Mouse (Mus musculus) kidney, embryonic 16.5 days (tissue): Measurements from ENCODE around the gene Prkd3. TPM values are rescaled to one million over a fixed set of nuclear protein-coding genes. Genes with fewer than 3 reads are reported as not detected.

Source experiments
- ATAC-seq: fragments of 200-750 bp; cut with Nextera tagmentation; 2 replicates; pipeline ENCODE4 v1.8.0; 2017; ENCODE audit warnings: moderate TSS enrichment; ENCODE audit not compliant: low FRiP score, low TSS enrichment
- H3K27ac ChIP-seq: fragments of 300-500 bp; sonication (generic); 2 replicates; pipeline ENCODE4 v1.5.1; 2014; ENCODE audit warnings: low read length
- H3K27me3 ChIP-seq: fragments of 300-500 bp; sonication (generic); 2 replicates; pipeline ENCODE4 v1.6.1; 2014; ENCODE audit warnings: low read length, control low read depth, mixed read lengths; ENCODE audit not compliant: insufficient read depth
- H3K36me3 ChIP-seq: fragments of 300-500 bp; sonication (generic); 2 replicates; pipeline ENCODE4 v1.6.1; 2014; ENCODE audit warnings: low read length, control low read depth, mixed read lengths; ENCODE audit not compliant: insufficient read depth
- H3K4me1 ChIP-seq: fragments of 300-500 bp; sonication (generic); 2 replicates; pipeline ENCODE4 v1.6.1; 2014; ENCODE audit warnings: low read length, control low read depth, mixed read lengths; ENCODE audit not compliant: insufficient read depth
- H3K4me2 ChIP-seq: fragments of 300-500 bp; sonication (generic); replicated peaks from 2 replicates; pipeline ENCODE4 v1.6.1; 2014; ENCODE audit warnings: low read depth, low read length
- H3K4me3 ChIP-seq: fragments of 300-500 bp; sonication (generic); 2 replicates; pipeline ENCODE4 v1.5.1; 2014; ENCODE audit warnings: mild to moderate bottlenecking, low read length
- H3K9ac ChIP-seq: fragments of 300-500 bp; sonication (generic); replicated peaks from 2 replicates; pipeline ENCODE4 v1.6.1; 2014; ENCODE audit warnings: low read length
- H3K9me3 ChIP-seq: fragments of 300-500 bp; sonication (generic); 2 replicates; pipeline ENCODE4 v1.6.1; 2016; ENCODE audit warnings: low read length, control low read depth
- WGBS: fragments of 180-500 bp; shearing (Covaris S2); extraction: QIAGEN DNeasy Blood & Tissue Kit; methylation state at CpG from one replicate; pipeline ENCODE4 v1.1.7; 2014; 5-methylcytosine and 5-hydroxymethylcytosine counted together
- polyA plus RNA-seq: library from polyadenylated mRNA; unstranded; fragments of >200 nt; fragmentation: Nextera tagmentation; extraction: Ambion mirVana; gene quantifications from 2 replicates; pipeline ENCODE4 v1.2.1, GENCODE M21; 2015

Gene Prkd3
- 41.4 and 43.4 TPM in 2 replicates for polyA plus RNA-seq

- H3K36me3 ChIP-seq: no peaks in the 10 kb centered on the region
- under 1% methylated on average over 74 of the region's 113 CpGs for WGBS
- H3K27me3 ChIP-seq: no peaks in the 10 kb centered on the region
- H3K4me2 ChIP-seq: peak within 1 kb of the TSS; percentile 83
- peaks cover 38% of the 10 kb centered on the region for H3K4me1 ChIP-seq
- H3K9me3 ChIP-seq: no peaks in the 10 kb centered on the region
- H3K4me3 ChIP-seq: peak within 1 kb of the TSS; percentile 90
- H3K9ac ChIP-seq: peak within 1 kb of the TSS; percentile 97
- ATAC-seq: peak; percentile 92
- peak within 1 kb of the TSS; percentile 89 for H3K27ac ChIP-seq
Measured at GRCm38 (mm10) chr17:79020208-79020983, at the start of gene Prkd3. Prkd3 (minus strand) TSS chr17:79020816.

- Histone ChIP-seq H3K9ac (no peak overlapping the region), H3K4me3 (no peak overlapping the region), H3K9me3 (no peaks in the 10 kb centered on the region), H3K4me2 (no peak overlapping the region), H3K36me3 (no peaks in the 10 kb centered on the region), H3K27ac (no peak overlapping the region), H3K27me3 (no peaks in the 10 kb centered on the region), H3K4me1 (no peaks in the 10 kb centered on the region)
- 85% methylated on average over 14 of the region's 14 CpGs for WGBS
- ATAC-seq: no peak
Measured at GRCm38 (mm10) chr17:79069766-79070480, 49.3 kb upstream of the Prkd3 start.

DNA sequence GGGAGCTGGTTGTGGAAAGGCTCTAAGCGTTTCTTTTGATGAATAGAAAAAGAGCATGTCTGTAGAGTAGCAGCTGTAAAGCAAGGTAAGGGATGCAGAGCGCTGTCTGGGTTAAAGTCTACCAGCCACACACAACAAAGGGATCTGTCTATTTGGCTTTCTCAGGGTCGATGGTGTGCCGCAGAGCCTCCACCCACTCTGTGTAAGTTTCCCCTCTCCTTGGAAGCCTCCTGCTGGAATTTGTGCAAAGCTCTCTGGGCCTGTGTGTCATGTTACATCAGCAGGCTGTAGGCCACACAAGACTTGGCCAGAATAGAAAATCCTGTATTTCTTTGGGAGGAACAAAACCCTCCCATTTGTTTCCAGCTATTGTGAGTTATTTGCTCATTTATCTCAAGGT is 48.4 kb upstream of the Prkd3 start:
- ATAC-seq: no peak
- H3K27ac ChIP-seq: no peak overlapping the region

DNA sequence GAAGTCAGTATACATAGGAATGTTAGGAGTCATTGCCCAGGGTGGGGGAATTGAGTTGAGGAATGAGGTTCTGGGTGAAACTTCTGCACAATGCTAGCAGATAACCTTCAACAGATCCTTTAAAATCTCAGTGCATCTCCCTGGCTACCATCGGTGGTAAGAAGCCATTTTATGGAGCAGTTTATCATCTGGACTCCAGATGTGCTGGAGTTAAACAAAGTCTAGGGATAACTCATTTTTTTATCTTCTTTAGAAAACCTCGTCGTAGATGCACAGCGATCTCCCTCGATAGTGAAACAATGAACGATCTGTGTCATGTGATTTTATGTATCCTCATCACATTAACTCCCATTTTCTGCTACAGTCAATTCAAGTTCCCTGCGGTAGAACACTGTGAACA is 48.0 kb upstream of the Prkd3 start:
- no peak overlapping the region for H3K4me3 ChIP-seq
- no peaks in the 10 kb centered on the region for H3K27me3 ChIP-seq
- no peak overlapping the region for H3K4me2 ChIP-seq
- H3K4me1 ChIP-seq: no peaks in the 10 kb centered on the region
- no peaks in the 10 kb centered on the region for H3K36me3 ChIP-seq
- H3K9me3 ChIP-seq: no peaks in the 10 kb centered on the region
- no peak overlapping the region for H3K9ac ChIP-seq
- H3K27ac ChIP-seq: no peak overlapping the region
- WGBS: 74% methylated on average over 7 of the region's 7 CpGs
- ATAC-seq: no peak

More for the DNA sequence above, 48.4 kb upstream of the Prkd3 start:
- H3K36me3 ChIP-seq: no peaks in the 10 kb centered on the region
- no peak overlapping the region for H3K4me2 ChIP-seq
- no peak overlapping the region for H3K4me3 ChIP-seq
- 40% methylated on average over 4 of the region's 4 CpGs for WGBS
- no peaks in the 10 kb centered on the region for H3K27me3 ChIP-seq
- no peak overlapping the region for H3K9ac ChIP-seq
- H3K9me3 ChIP-seq: no peaks in the 10 kb centered on the region
- H3K4me1 ChIP-seq: no peaks in the 10 kb centered on the region

GRCm38 (mm10) chr17:79064250-79064649 is 43.6 kb upstream of the Prkd3 start:
- no peaks in the 10 kb centered on the region for H3K9me3 ChIP-seq
- no peaks in the 10 kb centered on the region for H3K36me3 ChIP-seq
- H3K4me3 ChIP-seq: no peak overlapping the region
- H3K27ac ChIP-seq: no peak overlapping the region
- no peak for ATAC-seq
- H3K4me1 ChIP-seq: no peaks in the 10 kb centered on the region
- no peaks in the 10 kb centered on the region for H3K27me3 ChIP-seq
- 56% methylated on average over 1 of the region's 1 CpGs for WGBS
- no peak overlapping the region for H3K9ac ChIP-seq
- H3K4me2 ChIP-seq: no peak overlapping the region

- no peak overlapping the region for H3K9ac ChIP-seq
- H3K27me3 ChIP-seq: no peaks in the 10 kb centered on the region
- H3K4me3 ChIP-seq: no peak overlapping the region
- WGBS: 64% methylated on average over 5 of the region's 5 CpGs
- H3K27ac ChIP-seq: no peak overlapping the region
- ATAC-seq: no peak
- no peaks in the 10 kb centered on the region for H3K36me3 ChIP-seq
- no peaks in the 10 kb centered on the region for H3K9me3 ChIP-seq
- H3K4me2 ChIP-seq: no peak overlapping the region
- no peaks in the 10 kb centered on the region for H3K4me1 ChIP-seq
Measured at GRCm38 (mm10) chr17:79060221-79060620, 39.6 kb upstream of the Prkd3 start.

- ATAC-seq: no peak
- Histone ChIP-seq H3K27me3 (peaks cover 10% of the 10 kb centered on the region), H3K4me2 (no peak overlapping the region), H3K36me3 (no peaks in the 10 kb centered on the region), H3K4me1 (no peaks in the 10 kb centered on the region), H3K9ac (no peak overlapping the region), H3K9me3 (no peaks in the 10 kb centered on the region), H3K4me3 (no peak overlapping the region), H3K27ac (no peak overlapping the region)
- WGBS: 77% methylated on average over 6 of the region's 6 CpGs
Measured at GRCm38 (mm10) chr17:79058271-79058670, 37.7 kb upstream of the Prkd3 start.

DNA sequence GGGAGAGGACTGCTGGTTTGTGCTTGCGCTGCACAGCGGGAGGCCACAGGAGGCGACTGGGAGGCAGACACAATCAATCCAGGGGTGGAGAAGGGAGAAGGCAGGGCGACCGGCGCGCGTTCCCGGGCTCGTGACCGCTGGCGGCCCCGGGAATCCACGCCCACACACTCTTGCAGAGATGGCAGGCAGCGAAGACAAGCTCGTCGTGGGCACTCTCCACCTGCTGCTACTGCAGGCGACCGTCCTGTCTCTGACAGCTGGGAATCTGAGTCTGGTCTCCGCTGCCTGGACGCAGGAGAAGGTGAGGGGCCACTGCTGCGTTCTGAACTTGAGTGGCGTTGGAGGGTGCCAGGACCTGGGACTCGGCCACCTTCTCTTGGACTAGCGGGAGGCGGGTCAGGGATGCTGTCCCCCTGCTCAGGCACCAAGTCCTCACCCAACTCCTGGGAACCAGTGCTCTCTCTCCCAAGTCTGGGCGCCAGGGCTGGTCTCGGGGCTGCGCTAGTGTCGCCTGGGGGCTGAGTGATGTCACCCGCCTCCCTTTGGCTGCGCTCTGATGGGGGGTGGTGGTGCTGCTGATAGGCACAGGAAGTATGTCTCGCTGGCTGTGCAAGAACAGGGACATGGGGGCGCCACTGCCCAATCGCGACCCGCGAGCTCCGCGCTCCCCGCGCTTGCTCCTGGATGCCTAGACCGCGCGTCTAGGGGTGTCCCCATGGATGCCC is 31.6 kb upstream of the Prkd3 start:
- peak; percentile 91 for ATAC-seq
- H3K27me3 ChIP-seq: peaks cover 15% of the 10 kb centered on the region

DNA sequence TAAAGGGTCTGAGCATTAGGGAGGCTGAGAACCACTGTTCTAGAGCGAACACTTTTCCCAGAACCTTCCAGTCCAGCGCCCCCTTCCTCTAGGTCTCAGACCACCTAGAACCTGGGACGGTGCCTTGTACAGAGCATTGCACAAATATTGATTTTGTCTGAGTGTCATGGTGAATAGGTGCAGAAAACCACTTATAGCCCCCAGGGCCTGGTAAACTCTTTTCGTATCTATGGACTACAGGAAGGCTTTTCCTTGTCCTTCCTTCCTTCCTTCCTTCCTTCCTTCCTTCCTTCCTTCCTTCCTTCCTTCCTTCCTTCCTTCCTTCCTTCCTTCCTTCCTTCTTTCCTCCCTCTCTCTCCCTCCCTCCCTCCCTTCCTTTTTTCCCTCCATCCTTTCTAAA is 31.0 kb upstream of the Prkd3 start, which contains the start of gene Qpct:
Gene Qpct, plus strand, starts transcription at position 301 of the 400 bp plus-strand sequence.
- ATAC-seq: no peak
- H3K9ac ChIP-seq: peak within 1 kb of the TSS; percentile 62
- peak within 1 kb of the TSS; percentile 81 for H3K4me2 ChIP-seq
- peak within 1 kb of the TSS; percentile 55 for H3K4me3 ChIP-seq
- no peaks in the 10 kb centered on the region for H3K36me3 ChIP-seq
- peaks cover 15% of the 10 kb centered on the region for H3K27me3 ChIP-seq
- H3K27ac ChIP-seq: no peak within 1 kb of the TSS
- 75% methylated on average over 4 of the region's 4 CpGs for WGBS
- 0 out of 2 replicates have a peak, but pooled peaks cover 3% of the 10 kb centered on the region for H3K4me1 ChIP-seq
- H3K9me3 ChIP-seq: no peaks in the 10 kb centered on the region

More for the DNA sequence above, 31.6 kb upstream of the Prkd3 start:
- Histone ChIP-seq H3K36me3 (no peaks in the 10 kb centered on the region), H3K4me1 (0 out of 2 replicates have a peak, but pooled peaks cover 3% of the 10 kb centered on the region), H3K27ac (no peak overlapping the region), H3K9me3 (no peaks in the 10 kb centered on the region), H3K4me3 (peak overlapping the region; percentile 55), H3K4me2 (peak overlapping the region; percentile 81), H3K9ac (peak overlapping the region; percentile 62)
- under 1% methylated on average over 45 of the region's 45 CpGs for WGBS
